1 mouse cellular context compared by ENCODE assay signal in genomic region chr10:62720574-62720973, GRCm38 (mm10). TPM values are rescaled to one million over a fixed set of nuclear protein-coding genes. Genes with fewer than 3 reads are reported as not detected.
"Had no signal": no experiment of that assay in that cellular context is flagged by ENCODE, and none has a peak within 500 bp of the region (broad histone marks: within the 10 kb centered on the region; RNA-seq: fewer than 3 reads in every experiment).

No protein-coding gene starts in this region.

RNA-seq across cellular contexts. Expression of gene Stox1, which starts 5.4 kb away (rescaled TPM):
- polyA plus RNA-seq: erythroblast, embryonic 14.5 days had no signal
